Mouse (Mus musculus) midbrain, embryonic 15.5 days (tissue): ENCODE results near the gene Map3k6. TPM values are rescaled to one million over a fixed set of nuclear protein-coding genes. Genes with fewer than 3 reads are reported as not detected.

Experiments used
- ATAC-seq: fragments of 200-750 bp; cut with Nextera tagmentation; replicated peaks from 2 replicates; pipeline ENCODE4 v1.8.0; 2017; ENCODE audit warnings: moderate TSS enrichment
- H3K27ac ChIP-seq: fragments of 300-500 bp; sonication (generic); 2 replicates; pipeline ENCODE4 v1.5.1; 2015; ENCODE audit warnings: mild to moderate bottlenecking, inconsistent platforms
- H3K27me3 ChIP-seq: fragments of 300-500 bp; sonication (generic); replicated peaks from 2 replicates; pipeline ENCODE4 v1.6.1; 2015; ENCODE audit warnings: inconsistent platforms
- H3K36me3 ChIP-seq: fragments of 300-500 bp; sonication (generic); replicated peaks from 2 replicates; pipeline ENCODE4 v1.6.1; 2015; ENCODE audit warnings: inconsistent platforms
- H3K4me1 ChIP-seq: fragments of 300-500 bp; sonication (generic); 2 replicates; pipeline ENCODE4 v1.6.1; 2015; ENCODE audit warnings: inconsistent platforms
- H3K4me2 ChIP-seq: fragments of 300-500 bp; sonication (generic); 2 replicates; pipeline ENCODE4 v1.6.1; 2015; ENCODE audit warnings: inconsistent platforms, mild to moderate bottlenecking, moderate library complexity
- H3K4me3 ChIP-seq: fragments of 300-500 bp; sonication (generic); 2 replicates; pipeline ENCODE4 v1.5.1; 2015; ENCODE audit warnings: mild to moderate bottlenecking, inconsistent platforms
- H3K9ac ChIP-seq: fragments of 300-500 bp; sonication (generic); 2 replicates; pipeline ENCODE4 v1.6.1; 2015; ENCODE audit warnings: mild to moderate bottlenecking, inconsistent platforms
- H3K9me3 ChIP-seq: fragments of 300-500 bp; sonication (generic); 2 replicates; pipeline ENCODE4 v1.6.1; 2016; ENCODE audit warnings: inconsistent platforms
- WGBS: fragments of 180-500 bp; shearing (Covaris S2); methylation state at CpG from one replicate; pipeline ENCODE4 v1.1.7; 2015; ENCODE audit warnings: mixed read lengths; 5-methylcytosine and 5-hydroxymethylcytosine counted together
- polyA plus RNA-seq: library from polyadenylated mRNA; unstranded; fragments of >200 nt; fragmentation: Nextera tagmentation; extraction: Ambion mirVana; gene quantifications from 2 replicates; pipeline ENCODE4 v1.2.1, GENCODE M21; 2015

The Map3k6 gene
- polyA plus RNA-seq, 1 experiment from 2014 or later, result 2.0 TPM

DNA sequence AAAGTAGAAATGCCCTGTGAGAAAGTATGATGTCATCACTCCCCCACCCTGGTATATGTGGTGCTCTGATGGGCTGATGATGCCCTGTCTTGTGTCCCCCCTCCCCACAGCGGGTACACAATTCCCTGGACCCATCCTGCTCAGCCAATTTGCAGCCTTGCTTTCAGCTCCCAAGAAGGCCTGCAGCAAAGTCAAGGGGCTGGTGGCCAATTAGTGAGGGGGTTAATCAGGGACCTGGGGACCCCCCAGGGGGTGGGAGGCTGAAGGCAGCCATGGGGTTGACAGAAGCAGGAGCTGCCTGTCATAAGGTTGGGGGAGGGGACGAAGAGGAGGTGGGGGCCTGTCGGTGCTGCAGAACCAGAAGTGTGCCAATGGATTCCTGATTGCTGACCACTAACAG lies 37.0 kb upstream of the Map3k6 start:
- Histone ChIP-seq H3K4me1 (peaks cover 43% of the 10 kb centered on the region), H3K36me3 (no peaks in the 10 kb centered on the region), H3K27me3 (no peaks in the 10 kb centered on the region), H3K9me3 (no peaks in the 10 kb centered on the region), H3K27ac (no peak overlapping the region), H3K9ac (no peak overlapping the region), H3K4me2 (no peak overlapping the region), H3K4me3 (no peak overlapping the region)
- no peak for ATAC-seq
- WGBS, result 51% methylated on average over 3 of the region's 3 CpGs

DNA sequence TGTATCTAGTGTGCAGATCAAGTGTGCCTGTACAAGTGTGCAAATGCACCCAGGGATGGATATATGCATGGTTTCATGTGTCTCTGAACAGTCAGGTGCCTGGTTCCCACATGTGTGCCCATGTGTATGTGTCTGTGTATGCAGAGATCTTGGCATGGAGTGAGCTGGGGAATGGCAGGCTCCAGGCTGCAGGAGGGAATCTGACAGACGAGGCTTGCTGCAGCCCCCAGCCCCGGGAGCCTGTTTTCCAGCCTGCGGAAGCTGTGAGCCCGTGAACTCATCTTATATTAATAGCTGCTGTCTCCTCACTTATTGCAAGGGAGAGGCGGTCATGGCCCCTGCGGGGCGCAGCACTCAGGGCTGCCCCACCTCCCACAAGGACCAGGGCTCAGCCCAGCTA lies 36.2 kb upstream of the Map3k6 start:
- Histone ChIP-seq H3K27me3 (no peaks in the 10 kb centered on the region), H3K4me3 (no peak overlapping the region), H3K4me1 (peaks cover 38% of the 10 kb centered on the region), H3K4me2 (no peak overlapping the region), H3K27ac (peak overlapping the region; percentile 69), H3K36me3 (no peaks in the 10 kb centered on the region), H3K9me3 (no peaks in the 10 kb centered on the region), H3K9ac (no peak overlapping the region)
- ATAC-seq, result no peak
- 32% methylated on average over 7 of the region's 7 CpGs for WGBS

DNA sequence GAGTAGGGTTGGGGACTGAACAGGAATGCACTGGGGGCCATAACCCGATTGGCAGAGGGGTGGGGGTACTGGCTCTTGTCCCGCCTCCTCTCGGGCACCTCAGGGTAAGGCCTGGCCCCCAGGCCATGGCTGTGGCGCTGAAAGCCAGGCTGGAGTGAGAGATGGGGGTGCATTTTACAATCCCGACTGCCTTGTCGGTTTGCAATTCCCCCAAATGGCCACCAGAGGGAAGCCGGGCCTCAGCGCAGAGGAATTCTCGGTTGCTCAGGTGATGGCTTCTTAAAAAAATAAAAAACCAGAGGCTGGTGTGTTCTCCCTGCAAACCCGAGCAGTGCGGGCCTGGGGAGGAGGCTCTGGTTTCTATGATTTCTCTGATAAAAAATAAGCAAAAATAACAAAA lies 31.3 kb upstream of the Map3k6 start:
- H3K9ac ChIP-seq, result no peak overlapping the region
- 3% methylated on average over 11 of the region's 11 CpGs for whole genome bisulfite sequencing
- no peak for ATAC-seq
- H3K27me3 ChIP-seq, result peaks cover 16% of the 10 kb centered on the region
- no peaks in the 10 kb centered on the region for H3K9me3 ChIP-seq
- no peak overlapping the region for H3K4me3 ChIP-seq
- H3K4me1 ChIP-seq, result peaks cover 35% of the 10 kb centered on the region
- no peaks in the 10 kb centered on the region for H3K36me3 ChIP-seq
- no peak overlapping the region for H3K4me2 ChIP-seq
- no peak overlapping the region for H3K27ac ChIP-seq

DNA sequence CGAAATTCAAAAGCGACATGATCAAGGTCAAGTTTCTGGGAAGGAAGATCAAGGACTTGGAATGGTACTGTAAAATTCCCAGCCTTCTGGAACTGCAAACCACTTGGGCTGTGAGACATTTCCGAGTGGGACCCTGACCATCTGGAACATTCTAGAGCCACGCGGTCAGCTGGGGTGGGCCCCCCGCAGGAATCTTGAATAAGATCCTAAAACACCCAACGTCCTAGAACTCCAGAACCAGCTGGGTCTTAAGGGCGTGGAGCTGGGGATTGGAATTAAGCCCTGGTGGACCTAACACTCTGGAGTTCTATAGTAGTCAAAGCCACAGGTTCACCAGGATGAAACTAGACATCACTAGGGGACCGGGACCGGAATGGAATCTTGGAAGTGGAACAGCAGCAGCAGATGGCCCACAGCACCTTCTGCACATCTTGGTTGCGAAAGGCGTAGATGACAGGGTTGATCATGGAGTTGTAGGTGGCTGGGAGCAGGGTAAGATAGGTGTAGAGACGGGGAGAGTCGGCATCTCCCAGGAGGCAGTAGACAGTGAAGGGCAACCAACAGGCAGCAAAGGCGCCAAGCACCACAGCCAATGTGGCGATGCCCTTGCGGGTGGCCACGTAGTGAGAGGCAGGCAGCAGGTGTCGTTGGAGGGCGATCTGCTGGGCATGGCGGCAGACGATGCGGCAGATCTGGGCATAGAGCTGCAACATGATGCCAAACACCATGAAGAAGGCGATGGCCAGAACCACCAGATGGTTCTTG lies 30.4 kb upstream of the Map3k6 start:
- H3K36me3 ChIP-seq, result no peaks in the 10 kb centered on the region
- WGBS, result 93% methylated on average over 24 of the region's 24 CpGs
- no peak overlapping the region for H3K4me3 ChIP-seq
- ATAC-seq, result no peak
- no peaks in the 10 kb centered on the region for H3K9me3 ChIP-seq
- H3K9ac ChIP-seq, result no peak overlapping the region
- H3K27ac ChIP-seq, result no peak overlapping the region
- no peak overlapping the region for H3K4me2 ChIP-seq
- H3K27me3 ChIP-seq, result peaks cover 19% of the 10 kb centered on the region
- H3K4me1 ChIP-seq, result peaks cover 27% of the 10 kb centered on the region

DNA sequence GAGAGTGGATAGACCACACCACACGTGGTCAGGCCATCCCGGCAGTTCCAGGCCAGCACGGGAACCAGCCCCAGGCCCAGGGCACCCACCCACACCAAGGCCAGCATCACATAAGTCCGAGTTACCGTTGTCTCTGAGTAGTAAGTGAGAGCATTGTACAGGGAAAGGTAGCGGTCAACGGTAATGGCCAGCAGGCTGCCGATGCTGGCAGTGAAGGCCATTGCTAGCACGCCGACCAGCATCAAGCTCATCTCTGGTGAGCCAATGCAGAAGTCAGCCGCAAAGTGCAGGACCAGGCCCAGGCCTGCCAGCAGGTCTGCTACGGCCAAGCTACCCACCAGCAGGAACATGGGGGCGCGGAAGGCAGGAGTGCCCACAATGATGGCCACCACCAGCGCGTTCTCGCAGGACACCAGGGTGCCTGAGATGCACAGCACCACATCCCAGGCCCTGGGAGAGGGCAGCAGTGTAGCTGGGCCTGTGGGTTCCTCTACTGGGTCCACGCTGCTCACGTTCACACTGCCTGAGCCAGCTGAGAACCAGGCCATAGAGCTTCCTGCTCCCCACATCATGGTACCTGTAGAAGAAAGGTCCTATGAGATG lies 29.7 kb upstream of the Map3k6 start:
- no peaks in the 10 kb centered on the region for H3K9me3 ChIP-seq
- H3K9ac ChIP-seq, result no peak overlapping the region
- no peak overlapping the region for H3K4me2 ChIP-seq
- no peak overlapping the region for H3K4me3 ChIP-seq
- no peak overlapping the region for H3K27ac ChIP-seq
- WGBS, result 92% methylated on average over 19 of the region's 19 CpGs
- no peak for ATAC-seq
- H3K36me3 ChIP-seq, result no peaks in the 10 kb centered on the region
- H3K27me3 ChIP-seq, result peaks cover 20% of the 10 kb centered on the region
- peaks cover 27% of the 10 kb centered on the region for H3K4me1 ChIP-seq

DNA sequence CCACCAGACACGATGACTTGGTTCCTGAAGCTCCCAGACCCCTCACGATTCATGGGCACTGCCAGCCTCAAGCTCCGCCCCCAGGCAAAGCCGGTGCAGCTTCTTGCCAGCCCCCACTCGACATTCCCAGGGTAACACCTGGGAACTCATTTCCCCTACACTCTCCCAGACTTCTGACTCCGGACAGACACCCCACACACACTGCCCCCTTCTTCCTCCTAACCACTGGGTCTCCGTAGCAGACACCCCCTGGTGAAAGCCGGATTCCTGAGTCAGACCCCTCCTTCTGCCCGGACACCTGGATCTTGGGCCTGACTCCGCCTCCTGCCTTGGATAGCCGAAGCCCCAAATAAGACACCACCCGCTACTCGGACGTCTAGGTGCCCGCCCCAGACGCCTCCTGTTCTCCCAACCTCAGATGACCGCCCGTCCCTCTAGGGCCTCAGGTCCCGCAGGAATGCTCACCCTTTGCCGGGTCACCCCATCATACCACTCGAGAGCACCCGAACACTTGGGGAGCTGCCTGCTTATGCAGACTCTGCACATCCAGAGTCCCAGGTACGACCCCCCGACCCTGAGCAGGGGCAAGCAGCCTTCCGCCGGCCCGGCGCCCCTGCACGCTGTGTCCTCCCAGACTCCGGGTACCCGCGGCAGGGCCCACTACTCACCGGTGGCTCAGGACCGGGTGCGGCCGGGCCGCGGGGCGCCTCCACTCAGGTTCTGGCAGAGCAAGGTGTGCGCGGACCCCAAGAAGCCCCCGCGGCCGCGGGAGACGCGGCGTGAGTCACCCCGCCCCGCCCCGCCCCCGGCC lies 28.7 kb upstream of the Map3k6 start, which contains the start of the genes Cd164l2 and Gpr3:
TSS of gene Cd164l2 (plus strand) at position 381 of the 811 bp plus-strand sequence.
TSS of gene Gpr3 (minus strand) at position 786 of the 811 bp plus-strand sequence.
- peaks cover 20% of the 10 kb centered on the region for H3K27me3 ChIP-seq
- WGBS, result 2% methylated on average over 52 of the region's 52 CpGs

DNA sequence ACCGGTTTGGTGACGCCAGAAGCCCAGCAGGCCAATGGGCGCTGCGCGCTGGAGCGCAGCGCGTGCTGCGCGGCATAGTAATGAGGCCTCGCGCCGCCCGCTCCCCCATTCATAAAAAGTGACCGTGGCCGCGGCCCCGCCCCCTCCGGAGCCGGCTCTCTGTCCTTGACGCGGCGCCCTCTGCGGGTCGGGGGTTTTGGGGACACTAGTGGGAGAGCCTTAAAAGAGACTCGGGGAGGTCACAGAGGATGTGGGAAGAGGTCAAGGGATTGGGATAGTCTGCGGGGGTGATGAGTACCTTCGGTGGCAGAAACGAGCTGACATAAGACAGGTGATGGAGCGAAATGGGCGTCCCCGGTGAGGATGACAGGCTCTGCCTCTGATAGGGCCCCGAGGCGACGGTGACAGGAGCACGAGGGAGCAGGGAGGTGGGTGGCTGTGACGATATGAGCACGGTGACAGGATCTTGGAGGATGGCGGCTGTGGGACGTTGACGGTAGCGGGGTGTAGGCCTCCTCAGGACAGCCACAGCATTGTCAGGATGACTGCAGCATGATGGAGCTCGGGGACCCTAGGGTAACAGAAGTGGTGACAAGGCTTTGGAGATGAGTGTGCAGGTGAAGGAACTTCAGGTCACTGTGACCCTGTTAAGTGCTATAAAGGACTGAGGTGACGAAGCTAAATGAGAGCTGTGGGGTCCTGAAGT lies 27.9 kb upstream of the Map3k6 start:
- no peak overlapping the region for H3K27ac ChIP-seq
- H3K36me3 ChIP-seq, result no peaks in the 10 kb centered on the region
- ATAC-seq, result peak; percentile 85
- H3K27me3 ChIP-seq, result peaks cover 20% of the 10 kb centered on the region
- 2% methylated on average over 44 of the region's 44 CpGs for WGBS
- peak overlapping the region; percentile 89 for H3K4me2 ChIP-seq
- peak overlapping the region; percentile 55 for H3K9ac ChIP-seq
- peak overlapping the region; percentile 58 for H3K4me3 ChIP-seq
- H3K4me1 ChIP-seq, result peaks cover 28% of the 10 kb centered on the region
- H3K9me3 ChIP-seq, result no peaks in the 10 kb centered on the region

More for the DNA sequence above, 28.7 kb upstream of the Map3k6 start, which contains the start of the genes Cd164l2 and Gpr3:
- peak within 1 kb of the TSS; percentile 89 for H3K4me2 ChIP-seq
- peak; percentile 69 for ATAC-seq
- peaks cover 27% of the 10 kb centered on the region for H3K4me1 ChIP-seq
- H3K36me3 ChIP-seq, result no peaks in the 10 kb centered on the region
- H3K4me3 ChIP-seq, result peak within 1 kb of the TSS; percentile 58
- peak within 1 kb of the TSS; percentile 55 for H3K9ac ChIP-seq
- H3K27ac ChIP-seq, result no peak within 1 kb of the TSS
- no peaks in the 10 kb centered on the region for H3K9me3 ChIP-seq

DNA sequence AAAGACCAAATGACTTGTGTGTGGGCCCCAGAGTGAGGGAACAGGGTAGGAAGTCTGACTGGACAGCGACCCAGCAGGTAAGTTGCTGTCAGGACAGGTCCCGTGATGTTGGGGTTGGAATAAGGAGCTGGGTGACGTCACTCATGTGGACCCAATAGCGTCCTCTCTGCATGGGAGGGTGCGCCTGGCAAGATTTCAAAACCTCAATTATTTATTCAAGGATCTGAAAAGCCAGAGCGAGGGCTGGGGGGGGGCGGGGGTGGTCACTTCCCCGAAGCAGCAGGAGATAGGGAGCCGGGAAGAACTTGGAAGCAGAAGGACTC lies 27.4 kb upstream of the Map3k6 start:
- H3K27ac ChIP-seq, result no peak overlapping the region
- H3K9ac ChIP-seq, result peak overlapping the region; percentile 13; the same call in 1 of the 2 replicates
- H3K4me1 ChIP-seq, result peaks cover 30% of the 10 kb centered on the region
- ATAC-seq, result peak; percentile 41; the same call in 1 of the 2 replicates
- 0% methylated on average over 9 of the region's 9 CpGs for WGBS
- H3K36me3 ChIP-seq, result no peaks in the 10 kb centered on the region
- H3K9me3 ChIP-seq, result no peaks in the 10 kb centered on the region
- H3K4me3 ChIP-seq, result peak overlapping the region; percentile 58
- H3K4me2 ChIP-seq, result peak overlapping the region; percentile 89
- peaks cover 20% of the 10 kb centered on the region for H3K27me3 ChIP-seq

DNA sequence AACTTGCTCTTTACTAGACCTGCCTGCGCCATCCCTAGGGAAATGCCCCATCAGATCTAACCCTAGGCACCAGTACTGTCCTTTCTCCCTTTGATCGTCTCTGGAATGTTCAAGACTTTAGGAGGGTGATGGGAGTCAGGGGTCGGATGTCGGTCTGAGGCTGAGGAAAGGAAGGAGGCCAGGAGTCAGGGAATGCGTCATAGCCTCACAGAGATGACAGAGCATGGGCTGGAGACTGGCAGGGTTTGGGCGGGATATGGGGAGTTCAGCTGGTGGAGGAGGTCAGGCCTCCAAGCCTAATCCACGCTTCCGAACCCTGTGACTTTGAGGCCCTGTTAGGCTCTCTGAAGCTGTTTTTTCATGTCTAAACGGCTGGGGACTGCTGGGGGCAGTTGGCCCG lies 27.0 kb upstream of the Map3k6 start:
- peak overlapping the region; percentile 89 for H3K4me2 ChIP-seq
- peaks cover 30% of the 10 kb centered on the region for H3K4me1 ChIP-seq
- 7% methylated on average over 10 of the region's 10 CpGs for WGBS
- no peak for ATAC-seq
- H3K9ac ChIP-seq, result peak overlapping the region; percentile 13; the same call in 1 of the 2 replicates
- no peaks in the 10 kb centered on the region for H3K36me3 ChIP-seq
- H3K4me3 ChIP-seq, result peak overlapping the region; percentile 58
- no peak overlapping the region for H3K27ac ChIP-seq
- H3K27me3 ChIP-seq, result peaks cover 20% of the 10 kb centered on the region
- no peaks in the 10 kb centered on the region for H3K9me3 ChIP-seq

DNA sequence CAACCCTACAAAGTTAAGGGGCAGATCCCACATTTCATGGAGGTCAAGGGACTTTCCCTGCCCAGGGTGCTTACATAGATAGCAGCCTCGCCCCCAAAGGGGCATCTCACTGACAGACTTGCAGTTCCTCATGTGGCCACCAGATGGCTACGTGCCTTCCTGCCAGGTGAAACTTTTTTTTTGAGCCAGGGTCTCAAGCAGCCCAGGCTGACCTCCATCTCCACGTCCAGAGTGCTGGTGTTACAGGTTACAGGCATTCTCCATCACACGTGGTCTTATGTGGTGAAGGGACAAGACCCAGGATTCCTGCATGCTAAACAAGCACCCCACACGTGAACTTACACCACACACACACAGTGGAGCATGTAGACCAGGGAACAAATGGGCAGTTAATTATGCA lies 23.0 kb upstream of the Map3k6 start:
- Histone ChIP-seq H3K36me3 (no peaks in the 10 kb centered on the region), H3K27ac (no peak overlapping the region), H3K4me2 (no peak overlapping the region), H3K27me3 (peaks cover 37% of the 10 kb centered on the region), H3K9me3 (no peaks in the 10 kb centered on the region), H3K4me1 (peaks cover 22% of the 10 kb centered on the region), H3K4me3 (no peak overlapping the region), H3K9ac (no peak overlapping the region)
- no peak for ATAC-seq
- WGBS, result under 1% methylated on average over 5 of the region's 5 CpGs

DNA sequence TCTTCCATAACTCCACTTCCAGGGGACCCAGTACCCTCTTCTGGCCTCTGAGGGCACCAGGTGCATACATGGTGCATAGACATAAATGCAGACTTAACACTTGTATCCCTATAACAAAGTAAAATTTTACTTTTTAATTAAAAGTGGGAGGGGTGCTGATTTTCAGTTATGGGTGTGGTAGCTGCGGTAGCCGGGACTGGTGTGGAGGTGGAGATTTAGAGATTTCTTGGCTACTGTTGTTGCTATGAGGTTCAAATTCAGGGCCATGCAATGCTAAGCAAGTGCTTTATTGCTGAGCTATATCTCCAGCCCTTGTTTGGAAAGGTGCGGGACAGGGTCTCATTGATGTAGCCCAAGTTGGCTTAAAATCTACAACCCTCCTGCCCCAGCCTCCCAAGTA lies 21.9 kb upstream of the Map3k6 start:
- Histone ChIP-seq H3K4me3 (no peak overlapping the region), H3K27ac (no peak overlapping the region), H3K4me1 (peaks cover 14% of the 10 kb centered on the region), H3K4me2 (no peak overlapping the region), H3K9me3 (no peaks in the 10 kb centered on the region), H3K36me3 (no peaks in the 10 kb centered on the region), H3K9ac (no peak overlapping the region), H3K27me3 (peaks cover 32% of the 10 kb centered on the region)
- no peak for ATAC-seq
- 92% methylated on average over 3 of the region's 3 CpGs for WGBS

DNA sequence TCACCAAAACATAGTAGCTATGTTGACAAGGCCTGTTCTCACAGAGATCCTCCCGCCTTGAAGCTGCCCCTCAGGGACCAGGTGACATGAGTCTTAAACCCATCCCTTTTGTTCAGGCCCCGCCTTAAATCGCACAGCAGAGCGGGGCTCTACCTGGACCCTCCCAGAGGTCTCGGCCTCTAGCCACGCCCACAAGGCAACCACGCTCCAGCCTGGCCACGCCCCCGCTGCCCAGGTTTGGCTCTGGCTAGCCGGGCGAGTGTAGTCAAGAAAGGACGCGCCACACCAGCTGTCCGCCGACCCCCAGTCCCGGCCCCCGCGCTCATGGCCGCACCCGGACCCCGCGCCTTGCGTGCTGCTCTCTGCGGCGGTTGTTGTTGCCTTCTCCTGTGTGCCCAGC lies 20.0 kb upstream of the Map3k6 start:
- Histone ChIP-seq H3K9me3 (no peaks in the 10 kb centered on the region), H3K27me3 (peaks cover 23% of the 10 kb centered on the region), H3K4me2 (peak overlapping the region; percentile 64), H3K36me3 (no peaks in the 10 kb centered on the region), H3K9ac (peak overlapping the region; percentile 38; the same call in 1 of the 2 replicates), H3K27ac (no peak overlapping the region), H3K4me1 (peaks cover 12% of the 10 kb centered on the region), H3K4me3 (peak overlapping the region; percentile 33)
- WGBS, result 4% methylated on average over 25 of the region's 25 CpGs
- ATAC-seq, result peak; percentile 45; the same call in 1 of the 2 replicates
